Mouse (Mus musculus) heart, embryonic 11.5 days (tissue): Measurements from ENCODE around the gene Syt10. TPM values are rescaled to one million over a fixed set of nuclear protein-coding genes. Genes with fewer than 3 reads are reported as not detected.

Source experiments
- microRNA-seq: library from miRNA; unstranded; fragments of <30 nt; microRNA quantifications from one replicate; pipeline ENCODE4, GENCODE M21; 2016; ENCODE audit warnings: borderline number of aligned reads
- polyA plus RNA-seq: library from polyadenylated mRNA; unstranded; fragments of >200 nt; fragmentation: Nextera tagmentation; extraction: Ambion mirVana; gene quantifications from 2 replicates; pipeline ENCODE4 v1.2.1, GENCODE M21; 2014

Syt10 gene
- polyA plus RNA-seq, 1 experiment from 2014 or later: not detected

Small RNAs within 50 kb of the gene (microRNA-seq; reads per million reads assigned to microRNA genes)
- gene Gm24643: not detected

Other genes with a start within 250 kb of the Syt10 start
- 25.8 and 27.5 TPM in 2 replicates for gene Rabl2, start 249.9 kb downstream of the Syt10 start, polyA plus RNA-seq